Mouse (Mus musculus) NIH3T3 (cell line): Measurements from ENCODE around the gene Gm17018.

ENCODE experiments used
- DNase-seq: peaks from one replicate; pipeline ENCODE4 v3.0.0-alpha.2; 2012; ENCODE audit warnings: low read depth

Gene Gm17018

DNA sequence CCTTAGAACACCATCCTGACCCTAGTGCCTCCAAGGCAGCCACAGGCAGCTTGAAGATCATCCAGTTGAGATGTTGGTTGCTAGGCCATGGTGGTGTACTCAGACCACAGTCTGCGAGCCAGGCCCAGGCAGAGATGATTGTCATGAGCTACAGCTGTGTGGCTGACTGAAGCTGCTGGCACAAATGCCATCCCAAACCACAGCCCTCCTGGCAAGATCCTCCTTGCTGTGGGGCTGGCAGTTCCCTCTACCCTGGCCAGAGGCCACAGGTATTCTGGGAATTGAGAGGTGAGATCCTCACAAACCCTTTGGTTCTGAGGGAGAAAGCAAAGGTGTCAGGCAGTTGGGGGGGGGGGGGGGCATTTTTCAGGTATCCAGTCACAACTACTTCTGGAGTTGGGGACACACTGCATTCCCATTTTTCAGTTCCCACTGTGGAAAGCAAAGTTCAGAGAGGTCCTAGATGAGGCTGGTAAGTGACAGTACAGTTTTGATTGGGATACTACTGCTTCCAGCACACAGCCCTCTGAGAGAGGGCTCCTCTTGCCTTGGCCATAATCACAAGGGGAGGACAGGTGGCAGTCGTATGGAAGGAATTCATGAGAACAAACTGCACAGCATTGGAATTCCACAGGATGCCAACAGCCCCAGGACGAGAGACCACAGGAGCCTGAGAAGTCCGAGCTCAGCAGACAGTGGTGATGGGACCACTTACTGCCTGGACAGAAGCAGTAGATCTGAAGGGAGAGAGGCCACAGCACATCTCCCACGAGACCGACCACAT lies 27.3 kb downstream of the Gm17018 start:
- no peak for DNase-seq

DNA sequence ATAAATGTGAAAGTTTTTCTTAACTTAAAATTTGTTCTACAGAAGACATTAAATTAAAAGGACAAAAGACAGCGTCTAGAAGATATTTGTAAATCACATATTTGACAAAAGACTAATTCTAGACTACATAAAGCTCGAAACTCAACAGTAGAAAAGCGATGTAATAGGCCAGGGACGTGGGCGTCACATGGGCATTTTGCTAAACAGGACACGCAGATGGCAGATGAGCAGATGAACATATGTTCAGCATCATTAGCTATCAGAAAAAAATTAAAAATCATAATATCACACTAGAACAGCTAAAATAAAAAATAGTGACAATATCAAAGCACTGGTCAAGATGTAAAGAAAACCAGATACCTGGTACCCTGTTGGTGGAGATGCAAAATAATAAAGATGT lies 29.3 kb downstream of the Gm17018 start:
- DNase-seq: no peak

DNA sequence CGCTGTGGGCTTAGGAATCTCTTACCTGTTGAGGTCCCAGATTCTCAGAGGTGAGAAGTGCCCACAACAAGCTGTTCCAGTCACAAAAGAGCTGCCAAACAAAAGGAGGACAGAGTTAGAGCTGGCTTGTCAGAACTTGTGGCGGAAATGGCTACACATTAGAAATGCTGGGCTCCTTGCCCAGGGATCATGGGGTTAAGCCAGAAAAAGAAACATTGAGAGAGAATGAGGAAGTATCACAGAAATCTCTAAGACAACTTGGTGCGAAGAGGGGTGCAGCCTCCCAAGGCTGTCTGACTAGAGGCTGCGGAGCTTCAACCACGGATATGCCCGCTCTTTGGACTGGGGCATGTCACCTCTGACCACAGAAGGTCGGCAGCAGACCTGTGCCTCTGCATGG lies 31.3 kb downstream of the Gm17018 start:
- peak; percentile 86 for DNase-seq

DNA sequence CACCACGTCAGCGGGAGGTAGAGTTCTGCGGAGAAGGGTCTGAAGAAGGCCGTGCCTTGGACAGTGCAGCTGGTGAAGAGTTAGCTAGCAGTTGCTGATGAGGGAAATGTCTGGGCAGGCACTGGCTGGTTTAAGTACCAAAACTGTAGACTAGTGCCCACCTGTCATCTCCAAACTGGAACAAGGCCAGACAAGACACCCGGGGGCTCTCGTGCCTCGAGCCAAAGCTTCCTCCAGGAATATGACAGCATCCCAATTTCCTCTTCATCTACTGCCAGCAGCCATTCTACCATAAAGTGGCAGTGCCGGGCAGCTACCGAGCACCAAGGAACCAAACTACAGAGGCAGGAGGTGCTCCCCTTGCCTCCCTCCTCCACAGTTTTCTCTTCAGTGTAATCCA lies 32.5 kb downstream of the Gm17018 start:
- DNase-seq: no peak

DNA sequence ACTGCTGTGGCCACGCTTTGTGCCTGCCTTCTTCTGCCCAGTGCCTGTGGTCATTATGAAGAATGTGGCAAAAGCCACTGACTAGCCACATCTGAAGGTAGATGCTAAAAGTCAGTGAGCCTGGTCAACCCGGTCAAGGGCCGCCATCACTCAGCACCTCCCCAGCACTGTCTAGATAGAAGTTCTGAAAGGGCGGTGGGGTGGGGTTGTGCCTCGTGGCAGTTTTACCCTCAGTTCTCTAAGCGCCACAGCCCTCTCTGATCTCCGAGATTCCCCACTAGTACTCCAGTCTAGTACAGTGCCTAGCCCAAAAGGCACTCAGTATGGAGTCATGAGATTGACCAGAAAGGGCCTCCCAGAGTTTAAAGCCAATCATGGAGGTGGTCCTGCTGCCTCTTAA lies 33.7 kb downstream of the Gm17018 start:
- no peak for DNase-seq

DNA sequence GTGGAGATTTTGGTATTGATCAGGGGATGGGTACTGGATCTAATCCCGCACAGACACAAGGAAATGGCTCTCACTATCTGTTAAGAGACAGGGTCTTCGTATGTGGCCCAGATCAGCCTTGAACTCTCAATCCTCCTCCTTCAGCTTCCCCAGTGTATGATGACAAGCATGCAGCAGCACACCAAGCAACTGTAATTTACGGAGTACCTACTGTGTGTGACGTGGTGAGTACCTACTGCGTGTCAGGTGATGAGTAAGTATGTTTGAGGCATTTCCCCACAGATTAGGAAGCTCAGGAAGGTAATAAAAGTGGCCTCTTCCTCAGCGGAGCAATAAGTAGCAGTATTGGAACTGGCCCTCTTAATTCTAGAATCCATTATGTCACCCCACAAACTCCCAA lies 35.1 kb downstream of the Gm17018 start:
- DNase-seq: no peak

DNA sequence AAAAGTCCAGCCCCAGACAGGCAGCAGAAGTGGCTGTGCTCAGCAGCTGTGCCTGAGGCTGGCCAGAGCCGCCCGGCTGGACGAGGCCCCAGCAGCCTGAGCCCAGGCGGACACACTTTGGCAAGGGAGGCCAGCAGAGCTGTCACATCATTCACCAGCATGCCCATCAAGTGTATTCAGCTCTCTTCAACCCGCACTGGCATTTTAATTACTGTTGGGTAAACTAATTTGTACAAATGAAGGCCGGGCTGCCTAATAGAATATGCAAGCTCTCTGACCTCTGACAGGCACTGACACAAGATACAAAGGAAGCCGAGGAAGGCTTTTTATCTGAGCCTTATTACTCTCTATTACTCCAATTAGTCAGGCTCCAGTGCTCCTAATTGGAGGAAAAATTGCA lies 35.6 kb downstream of the Gm17018 start:
- no peak for DNase-seq

DNA sequence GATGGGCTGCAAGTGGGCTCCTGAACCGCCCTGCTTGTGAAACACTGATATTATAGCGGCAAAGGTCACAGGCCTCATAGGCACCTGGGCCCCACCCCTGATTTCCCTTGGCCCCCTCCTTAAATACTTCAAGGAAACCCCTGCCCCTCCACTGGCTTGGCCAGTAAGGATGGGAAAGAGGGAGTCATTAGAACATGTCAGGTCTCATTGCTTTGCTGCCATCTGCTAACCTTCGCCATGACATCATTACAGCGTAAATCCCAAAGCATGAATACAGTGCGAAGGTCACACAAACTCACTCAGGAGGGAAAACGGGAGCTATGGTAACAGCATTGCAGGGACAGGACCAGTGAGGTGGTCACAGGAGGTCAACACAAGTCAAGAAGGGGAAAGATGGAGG lies 36.0 kb downstream of the Gm17018 start:
- no peak for DNase-seq

DNA sequence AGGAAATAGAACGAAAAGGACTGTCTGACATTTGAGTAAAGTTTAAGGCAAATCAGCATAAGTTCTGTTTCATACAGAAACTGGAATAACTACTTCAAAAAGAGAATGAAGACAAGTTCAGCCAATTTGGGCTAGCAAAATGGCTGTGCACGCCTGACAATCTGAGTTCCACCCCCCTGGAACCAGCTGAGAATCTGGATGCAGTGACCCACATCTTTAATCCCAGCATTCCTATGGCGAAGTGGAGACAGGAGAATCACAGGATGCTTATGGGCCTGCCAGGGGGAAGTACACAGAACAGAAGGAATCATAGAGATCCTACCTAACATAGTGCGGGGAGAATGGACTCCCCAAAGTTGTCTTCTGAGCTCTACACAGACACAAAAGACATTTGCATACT lies 36.7 kb downstream of the Gm17018 start:
- DNase-seq: no peak

DNA sequence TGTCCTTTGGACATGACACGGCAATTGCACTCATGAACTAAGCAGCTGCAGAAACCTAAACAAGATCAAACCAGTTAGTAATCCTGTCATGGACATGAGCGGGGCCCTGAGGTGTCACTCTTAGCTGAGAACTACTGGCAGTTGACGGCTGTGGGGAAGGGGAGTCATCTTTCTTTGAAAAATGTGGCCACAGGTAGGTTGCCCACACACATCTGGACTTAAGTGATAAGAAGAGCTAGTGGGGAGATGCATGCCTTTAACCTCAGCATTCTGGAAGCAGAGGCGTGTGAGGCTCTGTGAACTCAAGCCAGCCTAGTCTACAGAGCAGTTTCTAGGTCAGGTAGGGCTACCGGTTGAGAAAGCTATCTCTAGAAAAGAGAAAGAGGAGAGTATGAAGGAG lies 42.2 kb downstream of the Gm17018 start:
- no peak for DNase-seq

DNA sequence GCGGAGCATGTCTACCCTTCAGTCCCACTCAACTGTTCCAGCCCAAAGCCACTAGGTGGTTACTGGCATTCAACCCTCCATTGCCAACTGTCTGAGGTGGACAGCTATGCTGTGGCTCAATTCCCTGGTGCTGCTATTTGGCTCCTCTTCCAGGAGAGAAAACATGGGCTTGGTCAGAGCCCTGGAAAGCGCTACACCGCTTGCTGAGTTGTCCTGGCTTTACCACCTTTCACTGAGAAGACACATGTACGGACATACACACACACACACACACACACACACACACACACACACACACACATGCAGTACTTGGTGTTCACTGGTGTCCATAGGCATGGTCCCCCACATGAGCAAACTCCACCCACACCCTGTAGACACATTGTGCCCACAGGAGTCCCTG lies 46.3 kb downstream of the Gm17018 start:
- DNase-seq: no peak

DNA sequence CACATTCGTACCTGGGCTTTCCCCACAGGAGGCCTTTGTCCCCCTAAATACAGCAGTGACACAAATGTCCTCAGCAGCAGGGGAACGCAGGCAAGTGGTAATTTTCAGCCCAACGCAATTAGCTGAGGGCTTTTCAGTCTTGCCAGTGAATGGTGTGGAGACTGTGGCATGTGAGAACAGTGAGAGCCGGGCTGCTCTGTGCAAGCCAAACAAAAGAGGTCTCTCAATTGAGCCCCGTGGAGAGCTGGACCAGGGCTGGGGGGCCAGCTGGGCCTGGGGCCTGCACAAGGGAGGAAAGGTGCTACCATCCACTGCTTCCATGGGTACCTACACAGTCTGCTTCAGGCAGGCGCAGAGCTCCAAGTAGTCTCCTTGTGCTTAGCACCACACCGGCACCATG lies 47.1 kb downstream of the Gm17018 start:
- DNase-seq: no peak

DNA sequence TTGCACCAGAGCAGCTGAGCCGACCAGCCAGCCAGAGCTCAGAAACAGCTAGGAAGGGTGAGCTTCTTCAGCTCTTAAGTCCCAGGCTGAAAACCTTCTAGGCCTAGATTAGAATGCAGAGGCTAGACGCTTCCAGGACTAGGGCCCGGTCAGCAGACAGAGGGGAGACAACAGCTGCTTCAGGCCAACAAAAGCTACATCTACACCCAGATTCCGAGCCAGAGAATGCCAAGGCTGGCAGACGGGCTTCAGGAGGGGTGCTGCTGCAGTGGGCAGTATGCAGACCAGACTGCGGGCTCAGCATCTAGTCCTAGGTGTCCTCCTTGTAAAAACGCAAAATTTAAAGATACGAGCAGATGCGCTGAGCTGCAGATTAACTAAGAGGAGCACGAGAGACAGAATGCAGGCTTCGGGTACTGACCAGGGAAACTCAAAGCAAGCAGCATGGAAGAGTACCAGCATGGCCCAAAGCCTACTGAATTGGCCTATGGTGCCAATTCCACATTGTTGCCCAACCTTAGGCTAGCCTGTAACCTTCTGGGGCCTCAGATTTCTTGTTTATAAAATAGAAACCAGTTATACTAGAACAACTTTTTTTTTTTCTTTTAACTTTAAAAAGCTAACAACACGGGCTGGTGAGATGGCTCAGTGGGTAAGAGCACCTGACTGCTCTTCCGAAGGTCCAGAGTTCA lies 48.4 kb downstream of the Gm17018 start:
- no peak for DNase-seq

DNA sequence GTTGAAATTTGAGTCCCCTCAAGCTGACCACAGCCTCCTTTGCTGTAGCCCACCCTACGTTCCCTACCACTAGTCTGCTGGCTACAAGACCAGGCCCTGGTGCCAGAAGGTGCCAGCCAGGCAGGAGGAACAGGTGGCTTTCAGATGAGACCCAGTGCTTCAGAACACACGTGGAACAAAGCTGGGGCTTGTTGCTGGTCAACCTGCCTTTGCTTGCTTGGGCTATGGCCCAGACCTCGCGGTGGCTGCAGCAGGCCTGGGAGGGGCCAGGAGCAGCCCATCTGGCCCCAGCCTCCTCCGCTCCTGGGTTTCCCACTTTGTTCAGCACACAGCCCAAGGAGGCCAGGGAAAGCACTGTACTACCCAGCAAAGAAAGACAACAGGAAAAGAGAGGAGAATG lies 50.4 kb downstream of the Gm17018 start:
- DNase-seq: no peak

DNA sequence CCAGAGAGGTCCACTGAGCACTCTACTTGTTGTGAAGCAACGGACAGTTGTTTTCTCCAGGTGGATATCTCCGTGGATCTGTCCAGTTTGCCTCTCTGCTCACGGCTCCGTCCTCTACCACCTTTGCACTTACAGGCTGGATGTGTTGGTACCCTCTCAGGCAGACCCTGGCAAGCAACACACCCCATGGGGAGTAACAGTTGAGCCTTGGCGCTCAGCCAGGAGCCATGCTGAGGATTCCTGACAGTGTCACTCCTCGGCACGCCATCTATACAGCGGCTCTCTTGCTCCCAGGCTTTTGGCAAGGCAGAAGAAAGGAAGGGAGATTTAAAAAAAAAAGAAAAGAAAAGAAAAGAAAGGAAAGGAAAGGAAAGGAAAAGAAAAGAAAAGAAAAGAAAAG lies 54.0 kb downstream of the Gm17018 start:
- peak; percentile 18 for DNase-seq

DNA sequence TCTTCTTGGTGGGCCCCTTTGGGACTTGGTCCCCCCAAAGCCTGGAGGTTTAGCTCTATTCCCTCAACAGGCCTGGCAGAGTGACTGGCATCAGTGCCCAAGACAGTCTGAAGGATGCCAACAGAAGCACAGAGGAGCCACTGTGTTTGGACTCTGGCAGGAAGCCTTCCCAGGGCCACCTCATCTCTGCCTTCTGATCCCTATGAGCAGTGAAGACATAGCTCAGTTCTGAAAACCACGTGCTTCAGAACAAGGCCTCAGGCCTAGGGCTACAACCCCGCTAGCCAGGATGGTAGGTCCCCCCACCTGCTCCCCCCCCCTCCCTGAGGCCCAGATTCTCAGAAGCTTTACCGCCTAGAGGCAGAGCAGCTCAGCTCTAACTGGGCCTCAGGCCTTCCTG lies 54.5 kb downstream of the Gm17018 start:
- DNase-seq: peak; percentile 51

DNA sequence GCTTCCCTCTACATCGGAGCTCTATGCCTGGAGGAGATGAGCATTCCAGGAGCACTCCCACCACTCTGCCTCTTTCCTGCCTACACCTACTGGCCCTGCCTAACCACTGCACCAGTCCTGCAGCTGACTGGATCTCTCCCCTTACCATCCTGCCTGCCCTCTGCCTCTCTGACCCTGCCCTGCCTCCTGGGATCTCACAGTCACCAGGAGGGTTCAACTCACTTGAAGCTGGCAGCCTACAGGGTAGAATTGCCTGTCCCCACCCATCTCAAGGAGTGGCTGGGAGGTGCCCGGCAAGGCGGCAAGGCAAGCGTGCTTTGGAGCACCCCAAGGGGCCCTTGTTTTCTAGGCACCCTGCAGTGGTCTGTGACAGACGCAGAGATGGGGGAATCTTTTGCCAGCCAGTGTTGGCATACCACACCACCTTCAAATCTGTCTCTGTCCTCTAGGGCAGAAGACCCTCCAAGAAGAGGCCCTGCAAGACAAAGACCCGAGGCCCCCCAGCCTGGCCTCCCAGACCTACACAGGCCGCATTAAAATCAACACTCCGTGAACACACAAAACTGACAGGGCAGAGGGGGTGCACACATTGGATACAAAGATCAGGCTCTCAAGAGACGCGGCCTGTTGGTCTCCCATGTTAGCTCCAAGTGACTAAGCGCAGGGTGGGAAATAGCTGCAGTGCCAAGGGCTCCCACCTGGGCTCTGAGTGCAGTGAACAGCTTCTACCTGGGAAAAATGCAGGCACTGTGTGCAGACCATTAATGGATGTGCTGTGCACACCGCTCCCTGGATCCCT lies 55.2 kb downstream of the Gm17018 start:
- no peak for DNase-seq

DNA sequence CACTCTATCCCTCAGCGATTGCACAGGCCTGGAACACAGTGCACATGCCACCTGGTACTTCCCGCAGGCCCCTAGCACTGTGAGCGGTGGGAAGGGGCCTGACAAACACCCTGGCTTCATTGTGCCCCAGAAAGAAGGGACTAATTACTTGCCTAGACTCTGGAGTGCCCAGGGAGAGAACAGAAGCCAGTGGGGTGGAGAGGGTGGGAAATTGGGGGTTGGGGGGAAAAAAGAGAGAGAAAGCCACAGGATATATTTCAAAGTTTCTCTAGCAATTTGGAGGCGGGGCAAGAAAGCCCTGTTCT lies 55.8 kb downstream of the Gm17018 start:
- DNase-seq: no peak

DNA sequence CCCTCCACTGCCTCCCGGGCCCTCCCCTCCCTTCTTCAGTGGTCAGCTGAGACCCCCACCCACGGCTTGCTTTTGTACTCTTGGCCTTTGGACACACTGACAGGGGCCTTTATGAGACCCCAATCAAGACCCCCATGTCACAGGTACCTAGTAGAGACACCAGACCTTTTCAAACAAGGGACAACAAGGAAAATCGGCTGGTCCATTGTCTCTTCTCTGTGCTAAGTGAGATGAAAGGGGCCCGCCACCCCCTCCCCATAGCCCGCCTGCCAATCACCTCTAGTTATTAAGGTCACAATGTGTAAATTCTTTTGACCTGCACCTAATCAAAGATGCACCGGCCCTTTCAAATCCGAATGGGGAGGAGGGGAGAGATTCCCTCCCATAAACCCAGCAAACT lies 56.3 kb downstream of the Gm17018 start:
- no peak for DNase-seq

DNA sequence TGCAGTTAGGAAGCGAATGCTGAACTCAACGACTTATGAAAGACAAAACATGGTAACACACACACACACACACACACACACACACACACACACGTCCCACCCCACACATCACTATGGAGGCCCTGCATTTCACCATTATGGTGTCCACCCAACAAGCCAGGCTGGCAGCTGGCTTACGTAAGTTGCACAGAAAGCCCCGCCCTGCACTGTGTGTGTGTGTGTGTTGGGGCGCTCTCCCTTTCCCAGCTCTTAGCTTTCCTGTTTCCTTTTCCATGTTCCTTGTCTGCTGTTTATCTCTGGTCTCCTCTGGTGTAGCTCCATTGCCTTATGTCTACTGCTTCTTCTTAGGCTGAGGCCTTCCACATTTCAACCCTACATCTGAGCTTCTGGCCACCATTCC lies 57.8 kb downstream of the Gm17018 start:
- peak; percentile 29 for DNase-seq

DNA sequence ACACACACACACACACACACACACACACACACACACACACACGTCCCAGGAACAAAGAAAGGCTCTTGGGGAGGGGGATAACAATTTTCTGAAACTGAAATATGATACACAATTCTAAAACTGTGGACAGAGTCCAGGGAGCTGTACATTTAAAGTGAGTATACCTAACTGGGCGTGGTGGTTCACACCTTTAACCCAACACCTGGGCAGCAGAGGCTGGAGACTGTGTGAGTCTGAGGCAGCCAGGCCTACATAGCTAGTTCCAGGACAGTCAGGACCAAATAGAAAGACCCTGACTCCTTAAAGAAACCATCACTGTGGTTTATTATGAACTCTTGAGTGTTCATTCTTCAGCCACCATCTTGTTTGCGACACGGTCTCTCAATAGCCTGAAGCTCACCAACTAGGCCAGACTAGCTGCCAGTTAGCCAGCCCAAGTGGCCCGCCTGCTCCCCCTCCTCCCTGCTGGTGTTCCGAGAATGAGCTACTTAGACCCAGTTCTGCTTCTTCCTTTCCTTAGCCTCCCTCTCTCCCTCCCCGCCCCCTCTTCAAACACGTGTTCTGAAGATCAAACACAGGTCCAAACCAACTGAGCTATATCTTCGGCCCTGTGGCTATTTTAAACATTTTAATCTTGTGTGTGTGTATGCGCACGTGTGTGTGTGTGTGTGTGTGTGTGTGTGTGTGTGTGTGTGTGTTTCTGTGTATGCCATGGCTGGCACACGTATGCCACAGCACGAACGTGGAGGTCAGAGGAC lies 59.5 kb downstream of the Gm17018 start:
- no peak for DNase-seq

DNA sequence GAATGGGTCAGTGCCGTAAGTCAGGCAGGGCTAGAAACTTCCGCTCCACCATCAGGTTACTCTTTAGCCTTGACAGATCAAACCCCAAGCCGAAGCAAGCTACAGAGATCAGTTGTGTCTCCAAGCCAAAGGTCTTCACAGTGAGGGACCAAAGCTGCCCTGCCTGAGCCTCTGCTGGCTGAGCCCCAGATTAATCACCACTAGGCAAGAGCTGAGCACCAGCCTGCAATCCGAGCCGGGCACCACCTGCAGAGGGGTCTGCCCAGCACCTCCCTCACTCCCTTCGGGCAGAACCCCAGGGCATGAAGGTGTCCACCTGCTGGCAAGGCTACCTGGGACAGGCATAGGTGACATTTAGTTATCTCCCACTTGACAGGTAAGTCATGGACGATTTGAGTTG lies 60.6 kb downstream of the Gm17018 start:
- DNase-seq: no peak

DNA sequence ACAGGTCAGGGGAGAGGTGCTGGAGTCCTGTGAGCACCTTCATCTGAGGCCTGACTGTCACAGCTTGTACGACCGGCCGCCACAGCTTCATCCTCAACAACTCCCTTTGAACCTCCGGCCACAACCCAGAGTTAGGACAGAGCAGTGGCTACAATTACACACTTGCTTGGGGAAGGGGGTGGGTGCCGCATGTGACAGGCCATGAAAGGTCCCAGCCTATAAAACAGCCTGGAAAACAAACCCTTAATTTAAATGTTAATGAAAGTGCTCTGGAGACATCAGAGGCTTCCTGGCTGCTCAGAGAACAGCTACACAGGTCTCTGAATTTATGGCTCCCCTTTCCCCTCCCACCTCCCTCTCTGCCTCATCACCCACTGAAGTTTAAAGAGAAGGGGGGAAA lies 61.7 kb downstream of the Gm17018 start:
- DNase-seq: no peak
